Mouse (Mus musculus) liver, embryonic 14.5 days (tissue): Measurements from ENCODE around the gene Tnrc6c. TPM values are rescaled to one million over a fixed set of nuclear protein-coding genes. Genes with fewer than 3 reads are reported as not detected.

Experiments
- ATAC-seq: fragments of 200-750 bp; cut with Nextera tagmentation; 2 replicates; pipeline ENCODE4 v1.8.0; 2017; ENCODE audit warnings: moderate number of reproducible peaks, mild to moderate bottlenecking, moderate library complexity; ENCODE audit not compliant: insufficient read depth
- DNase-seq, 3 experiments: peaks; one replicate each; pipeline ENCODE4 v3.0.0-alpha.2; 2012 to 2013; ENCODE audit warnings: low read depth in 3 of 3, low spot score in 3 of 3
- H3K27ac ChIP-seq: fragments of 300-500 bp; sonication (generic); 2 replicates; pipeline ENCODE4 v1.5.1; 2014; ENCODE audit warnings: moderate library complexity, mild to moderate bottlenecking, control low read depth, inconsistent platforms
- H3K27me3 ChIP-seq: fragments of 300-500 bp; sonication (generic); 2 replicates; pipeline ENCODE4 v1.6.1; 2014; ENCODE audit warnings: mild to moderate bottlenecking, low read length, moderate library complexity; ENCODE audit not compliant: control insufficient read depth, insufficient read depth
- H3K36me3 ChIP-seq: fragments of 300-500 bp; sonication (generic); replicated peaks from 2 replicates; pipeline ENCODE4 v1.6.1; 2014; ENCODE audit warnings: low read depth; ENCODE audit not compliant: control insufficient read depth, insufficient read depth
- H3K4me1 ChIP-seq, 2 experiments: fragments of 200-500 bp in 1 of 2; fragments of 300-500 bp in 1 of 2; sonication (generic) in 1 of 2; replicated peaks; 2 replicates each; pipeline ENCODE4 v1.6.1; 2012 to 2014; ENCODE audit warnings: antibody characterized with exemption in 1 of 2, inconsistent platforms in 1 of 2, low read length in 1 of 2; ENCODE audit not compliant: control insufficient read depth in 2 of 2, insufficient read depth in 2 of 2
- H3K4me2 ChIP-seq: fragments of 300-500 bp; sonication (generic); 2 replicates; pipeline ENCODE4 v1.6.1; 2014; ENCODE audit warnings: low read depth, mild to moderate bottlenecking, control low read depth, moderate library complexity
- H3K4me3 ChIP-seq, 2 experiments: fragments of 200-500 bp in 1 of 2; fragments of 300-500 bp in 1 of 2; sonication (generic) in 1 of 2; 2 replicates each; pipeline ENCODE4 v1.5.1; 2012 to 2014; ENCODE audit warnings: low read depth in 2 of 2, low read length in 2 of 2, mild to moderate bottlenecking in 2 of 2, control low read depth in 1 of 2, inconsistent platforms in 1 of 2, moderate library complexity in 1 of 2; ENCODE audit not compliant: insufficient read depth in 1 of 2
- H3K9ac ChIP-seq: fragments of 300-500 bp; sonication (generic); replicated peaks from 2 replicates; pipeline ENCODE4 v1.6.1; 2014; ENCODE audit warnings: mild to moderate bottlenecking, control low read depth, moderate library complexity
- H3K9me3 ChIP-seq: fragments of 300-500 bp; sonication (generic); 2 replicates; pipeline ENCODE4 v1.6.1; 2016; ENCODE audit warnings: low read length, mixed read lengths; ENCODE audit not compliant: control insufficient read depth
- CTCF ChIP-seq: IDR thresholded peaks from 2 replicates; pipeline ENCODE4 v1.5.1; 2016; ENCODE audit warnings: antibody characterized with exemption, low read depth, control low read depth
- EP300 ChIP-seq: IDR thresholded peaks from 2 replicates; pipeline ENCODE4 v1.6.1; 2016; ENCODE audit warnings: antibody characterized with exemption, low read depth
- WGBS: fragments of 180-500 bp; shearing (Covaris S2); extraction: QIAGEN DNeasy Blood & Tissue Kit; methylation state at CpG from one replicate; pipeline ENCODE4 v1.1.7; 2014; ENCODE audit not compliant: insufficient replicate concordance; 5-methylcytosine and 5-hydroxymethylcytosine counted together
- polyA plus RNA-seq, 2 experiments: library from polyadenylated mRNA; depleted of rRNA in 1 of 2; stranded (reverse) in 1 of 2; unstranded in 1 of 2; fragments of >200 nt; fragmentation: Nextera tagmentation in 1 of 2; extraction: Ambion mirVana in 1 of 2; gene quantifications; 2 replicates each; pipeline versions ENCODE4 v1.2.1 to v1.2.3; 2012 to 2014

The Tnrc6c gene
- polyA plus RNA-seq, 2 experiments = 2.4 to 3.7 TPM

DNA sequence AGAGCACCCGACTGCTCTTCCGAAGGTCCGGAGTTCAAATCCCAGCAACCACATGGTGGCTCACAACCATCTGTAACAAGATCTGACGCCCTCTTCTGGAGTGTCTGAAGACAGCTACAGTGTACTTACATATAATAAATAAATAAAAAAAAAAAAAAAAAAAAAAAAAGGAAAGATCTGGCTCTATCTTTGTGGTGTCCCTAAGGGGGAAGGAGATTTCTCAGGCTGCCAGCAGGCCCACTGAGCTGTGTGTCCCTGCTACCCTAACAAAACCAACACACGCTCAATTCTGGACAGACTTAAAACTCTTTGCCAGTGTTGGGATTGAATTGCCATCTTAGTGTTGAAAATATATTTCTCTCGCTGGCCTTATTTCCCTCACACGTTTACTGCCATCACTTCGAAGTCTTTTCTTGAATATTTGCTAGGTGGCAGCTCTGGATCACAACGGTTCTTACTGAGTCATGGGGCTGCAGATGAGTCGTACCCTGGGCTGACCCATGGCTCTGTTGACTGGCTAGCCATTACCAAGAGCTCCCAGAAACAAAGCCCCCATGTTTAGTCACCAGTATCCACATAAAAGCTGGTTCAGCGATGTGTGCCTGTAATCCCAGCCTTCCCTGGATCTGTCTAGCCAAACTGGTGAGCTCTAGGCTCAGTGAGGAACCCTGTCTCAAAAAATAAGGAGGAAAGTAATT, 23.1 kb upstream of the Tnrc6c start:
- no peaks in the 10 kb centered on the region for H3K36me3 ChIP-seq
- no peaks in the 10 kb centered on the region for H3K9me3 ChIP-seq
- WGBS = 71% methylated on average over 10 of the region's 11 CpGs
- H3K27me3 ChIP-seq = peaks cover 12% of the 10 kb centered on the region
- H3K27ac ChIP-seq = no peak overlapping the region
- ATAC-seq (no peak), DNase-seq (no peak)
- no peaks in the 10 kb centered on the region for H3K4me1 ChIP-seq
- no peak overlapping the region for H3K9ac ChIP-seq
- H3K4me3 ChIP-seq = no peak overlapping the region
- H3K4me2 ChIP-seq = no peak overlapping the region
- TF ChIP-seq EP300 = no peak
- no peak for TF ChIP-seq CTCF

DNA sequence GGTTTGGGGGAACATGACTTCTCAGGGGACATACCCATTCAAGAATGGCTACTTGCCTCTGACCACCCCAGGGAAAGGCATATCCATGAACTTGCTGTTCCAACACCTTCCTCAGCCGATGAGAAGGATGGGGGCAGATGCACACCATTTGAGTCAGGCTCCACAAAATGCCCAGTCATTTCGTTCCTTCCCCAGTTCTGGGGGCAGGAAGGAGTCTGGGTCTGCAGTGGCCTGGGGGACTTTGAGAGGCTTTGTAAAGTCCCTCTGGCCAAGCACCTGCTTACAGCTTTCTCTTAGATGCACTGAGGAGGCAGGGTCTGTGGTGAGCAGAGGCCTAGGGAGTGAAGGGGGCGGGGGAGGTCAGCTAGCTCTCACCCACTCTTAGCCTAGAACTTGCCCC, 20.8 kb upstream of the Tnrc6c start:
- peaks cover 7% of the 10 kb centered on the region for H3K27me3 ChIP-seq
- ATAC-seq (no peak), DNase-seq (no peak)
- H3K9ac ChIP-seq = no peak overlapping the region
- no peaks in the 10 kb centered on the region for H3K9me3 ChIP-seq
- no peaks in the 10 kb centered on the region for H3K4me1 ChIP-seq
- no peak overlapping the region for H3K27ac ChIP-seq
- TF ChIP-seq CTCF (no peak), EP300 (no peak)
- WGBS = 55% methylated on average over 3 of the region's 3 CpGs
- no peak overlapping the region for H3K4me2 ChIP-seq
- H3K36me3 ChIP-seq = no peaks in the 10 kb centered on the region
- no peak overlapping the region for H3K4me3 ChIP-seq

GRCm38 (mm10) chr11:117638386-117638785, 15.7 kb upstream of the Tnrc6c start:
- no peaks in the 10 kb centered on the region for H3K27me3 ChIP-seq
- no peak overlapping the region for H3K4me2 ChIP-seq
- 56% methylated on average over 7 of the region's 7 CpGs for WGBS
- DNase-seq (no peak), ATAC-seq (no peak)
- TF ChIP-seq EP300 (no peak), CTCF (no peak)
- H3K27ac ChIP-seq = no peak overlapping the region
- no peaks in the 10 kb centered on the region for H3K9me3 ChIP-seq
- H3K4me3 ChIP-seq = no peak overlapping the region
- no peak overlapping the region for H3K9ac ChIP-seq
- H3K4me1 ChIP-seq = no peaks in the 10 kb centered on the region
- H3K36me3 ChIP-seq = no peaks in the 10 kb centered on the region

GRCm38 (mm10) chr11:117638809-117639208, 15.3 kb upstream of the Tnrc6c start:
- DNase-seq (no peak), ATAC-seq (no peak)
- Histone ChIP-seq H3K4me1 (no peaks in the 10 kb centered on the region), H3K36me3 (no peaks in the 10 kb centered on the region), H3K9ac (no peak overlapping the region), H3K27ac (no peak overlapping the region), H3K4me3 (no peak overlapping the region), H3K9me3 (no peaks in the 10 kb centered on the region), H3K4me2 (no peak overlapping the region), H3K27me3 (no peaks in the 10 kb centered on the region)
- 42% methylated on average over 11 of the region's 11 CpGs for WGBS
- TF ChIP-seq EP300 (no peak), CTCF (no peak)

GRCm38 (mm10) chr11:117639331-117639970, 14.6 kb upstream of the Tnrc6c start:
- 46% methylated on average over 7 of the region's 7 CpGs for WGBS
- no peak overlapping the region for H3K4me2 ChIP-seq
- no peak for ATAC-seq
- no peak overlapping the region for H3K9ac ChIP-seq
- no peak for DNase-seq
- no peaks in the 10 kb centered on the region for H3K36me3 ChIP-seq
- H3K9me3 ChIP-seq = no peaks in the 10 kb centered on the region
- no peaks in the 10 kb centered on the region for H3K4me1 ChIP-seq
- no peaks in the 10 kb centered on the region for H3K27me3 ChIP-seq
- H3K4me3 ChIP-seq = no peak overlapping the region
- no peak overlapping the region for H3K27ac ChIP-seq
- TF ChIP-seq EP300 = no peak
- TF ChIP-seq CTCF = no peak
